8 mouse cellular contexts compared by ENCODE assay signal in the genomic region with DNA sequence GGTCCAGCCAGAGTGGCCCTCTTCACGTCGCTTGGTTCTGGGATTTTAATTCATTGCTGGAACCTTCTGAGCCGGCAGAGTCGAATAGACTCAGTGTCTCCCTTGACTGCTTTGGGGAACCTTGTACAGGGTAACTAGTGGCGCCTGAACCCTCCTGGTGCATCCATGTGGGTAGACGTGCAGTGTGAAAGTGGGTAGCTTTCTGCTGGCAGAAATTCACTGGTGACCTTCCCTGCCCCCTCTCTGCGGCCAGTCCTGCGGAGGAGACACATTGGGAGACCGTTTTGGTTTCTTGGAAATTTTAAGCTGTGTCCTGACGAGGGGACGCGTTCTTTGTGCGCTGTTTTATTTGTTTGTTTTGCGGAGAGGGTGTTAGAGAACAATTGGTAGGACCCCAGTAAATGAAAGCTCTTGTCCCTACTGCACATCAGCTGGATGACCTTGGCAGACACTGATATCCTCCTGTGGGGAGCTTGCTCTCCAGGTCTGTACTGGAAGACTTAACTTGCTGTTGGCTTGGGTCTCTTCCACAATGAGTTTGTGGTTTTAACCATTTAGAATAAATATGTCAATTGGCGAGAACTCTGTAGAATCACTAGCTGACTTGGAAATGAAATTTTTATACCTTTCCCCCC. TPM values are rescaled to one million over a fixed set of nuclear protein-coding genes. Genes with fewer than 3 reads are reported as not detected.
DNase-seq lines count a peak whose midpoint lies in the region; ATAC-seq and TF ChIP-seq lines count a peak whose summit lies in the region.

No protein-coding gene starts in this region.

- H3K9me3 ChIP-seq in heart, embryonic 13.5 days = no peaks in the 10 kb centered on the region
- H3K9me3 ChIP-seq in limb, embryonic 15.5 days = no peaks in the 10 kb centered on the region

- peak overlapping the region; percentile 92 for H3K9ac ChIP-seq in heart, embryonic 13.5 days
- H3K9ac ChIP-seq in limb, embryonic 15.5 days = peak overlapping the region; percentile 60

- H3K4me2 ChIP-seq in heart, embryonic 13.5 days = peak overlapping the region; percentile 95
- H3K4me2 ChIP-seq in limb, embryonic 15.5 days = peak overlapping the region; percentile 99

- H3K27me3 ChIP-seq in heart, embryonic 13.5 days (replicated peaks) = no peaks in the 10 kb centered on the region
- no peaks in the 10 kb centered on the region for H3K27me3 ChIP-seq in limb, embryonic 15.5 days

- peaks cover 63% of the 10 kb centered on the region for H3K4me1 ChIP-seq in heart, embryonic 13.5 days
- peaks cover 22% of the 10 kb centered on the region; the same call in 1 of the 2 replicates for H3K4me1 ChIP-seq in limb, embryonic 15.5 days
- peaks cover 13% of the 10 kb centered on the region for H3K4me1 ChIP-seq in olfactory bulb, adult 2 months (ENCODE audit: control insufficient read depth, insufficient read depth, low read length)

- 4% methylated on average over 15 of the region's 15 CpGs for WGBS in heart, embryonic 13.5 days
- WGBS in limb, embryonic 15.5 days = 5% methylated on average over 15 of the region's 15 CpGs
- 3% methylated on average over 15 of the region's 15 CpGs for WGBS in olfactory bulb, adult 2 months

- peak overlapping the region; percentile 91 for H3K27ac ChIP-seq in heart, embryonic 13.5 days (replicated peaks)
- peak overlapping the region; percentile 84 for H3K27ac ChIP-seq in limb, embryonic 15.5 days
- H3K27ac ChIP-seq in olfactory bulb, adult 2 months (ENCODE audit: insufficient read depth, low read depth, low read length) = peak overlapping the region; percentile 85

- DNase-seq in spleen, postnatal 10 days (ENCODE audit: low spot score in 2 of 2) = peak; percentile 45 to 62
- no peak for DNase-seq in spleen, postnatal 14 days (ENCODE audit: low spot score in 2 of 2)
- DNase-seq in cerebellum, adult 11-12 months = peak; percentile 64
- DNase-seq in right cerebral cortex, adult 18-20 months = no peak
- DNase-seq in right cerebral cortex, postnatal 4 days = no peak

- peak overlapping the region; percentile 84 for H3K4me3 ChIP-seq in heart, embryonic 13.5 days
- H3K4me3 ChIP-seq in limb, embryonic 15.5 days = peak overlapping the region; percentile 78
- H3K4me3 ChIP-seq in olfactory bulb, adult 2 months (ENCODE audit: insufficient read depth, low read depth, low read length) = peak overlapping the region; percentile 91

- TF ChIP-seq CTCF in olfactory bulb, adult 2 months (IDR thresholded peaks at IDR 0.05; ENCODE audit: insufficient read depth, low read depth, low read length) = no peak

- H3K36me3 ChIP-seq in heart, embryonic 13.5 days = no peaks in the 10 kb centered on the region
- H3K36me3 ChIP-seq in limb, embryonic 15.5 days = no peaks in the 10 kb centered on the region

- no peak for TF ChIP-seq POLR2A in olfactory bulb, adult 2 months (IDR thresholded peaks at IDR 0.05; ENCODE audit: insufficient read depth, low read depth, low read length)

- no peak for ATAC-seq in heart, embryonic 13.5 days (ENCODE audit: extremely low read depth, insufficient number of reproducible peaks, low FRiP score, low TSS enrichment)
- ATAC-seq in limb, embryonic 15.5 days (ENCODE audit: insufficient number of reproducible peaks, low FRiP score, low TSS enrichment, low read depth) = 0 out of 2 replicates have a peak, but pooled peaks have one; percentile 3

RNA-seq across cellular contexts. Expression of gene St3gal5, which starts 0.7 kb away (rescaled TPM):
- polyA plus RNA-seq in heart, embryonic 13.5 days (2015; fragmentation: Nextera tagmentation; extraction: Ambion mirVana) = 50.2 and 50.8 TPM in 2 replicates
- 31.0 and 36.0 TPM in 2 replicates for polyA plus RNA-seq in limb, embryonic 15.5 days (2015; fragmentation: Nextera tagmentation; extraction: Ambion mirVana)
- not detected in 2 replicates for polyA plus RNA-seq in olfactory bulb, adult 2 months (2012; ENCODE audit: insufficient read depth, insufficient read length, low replicate concordance, missing spikeins)

Comparison
In these comparisons a context has a peak if more than half of its experiments do, and no peak if none do; other contexts are left out.
1. DNase-seq: peak in spleen, postnatal 10 days (2 of 2) and cerebellum, adult 11-12 months (single experiment); none in spleen, postnatal 14 days (0 of 2), right cerebral cortex, adult 18-20 months (single experiment) and right cerebral cortex, postnatal 4 days (single experiment).
2. Peak in every context shown above with its lines, with median percentiles within 50 percentile points of each other: H3K27ac ChIP-seq and H3K4me3 ChIP-seq.